Mouse (Mus musculus) kidney, postnatal 0 days (tissue): ENCODE data around the gene Rdh7. TPM values are rescaled to one million over a fixed set of nuclear protein-coding genes. Genes with fewer than 3 reads are reported as not detected.

Experiments used
- ATAC-seq: fragments of 200-750 bp; cut with Nextera tagmentation; replicated peaks from 2 replicates; pipeline ENCODE4 v1.8.0; 2017; ENCODE audit warnings: low read depth, moderate number of reproducible peaks, moderate TSS enrichment, moderate library complexity; ENCODE audit not compliant: low FRiP score
- DNase-seq: peaks from one replicate; pipeline ENCODE4 v3.0.0-alpha.2; 2016; ENCODE audit warnings: low spot score
- H3K27ac ChIP-seq: fragments of 300-500 bp; sonication (generic); 2 replicates; pipeline ENCODE4 v1.5.1; 2014; ENCODE audit warnings: mild to moderate bottlenecking
- H3K27me3 ChIP-seq: fragments of 300-500 bp; sonication (generic); 2 replicates; pipeline ENCODE4 v1.6.1; 2014; ENCODE audit warnings: low read length, mixed read lengths; ENCODE audit not compliant: insufficient read depth
- H3K36me3 ChIP-seq: fragments of 300-500 bp; sonication (generic); 2 replicates; pipeline ENCODE4 v1.6.1; 2014; ENCODE audit warnings: low read length, mixed read lengths; ENCODE audit not compliant: insufficient read depth
- H3K4me1 ChIP-seq: fragments of 300-500 bp; sonication (generic); replicated peaks from 2 replicates; pipeline ENCODE4 v1.6.1; 2014; ENCODE audit warnings: antibody characterized with exemption, low read length, mixed read lengths; ENCODE audit not compliant: insufficient read depth
- H3K4me2 ChIP-seq: fragments of 300-500 bp; sonication (generic); 2 replicates; pipeline ENCODE4 v1.6.1; 2014; ENCODE audit warnings: mild to moderate bottlenecking, low read length, moderate library complexity, mixed read lengths
- H3K4me3 ChIP-seq: fragments of 300-500 bp; sonication (generic); replicated peaks from 2 replicates; pipeline ENCODE4 v1.5.1; 2014; ENCODE audit warnings: low read depth, low read length
- H3K9ac ChIP-seq: fragments of 300-500 bp; sonication (generic); 2 replicates; pipeline ENCODE4 v1.6.1; 2014; ENCODE audit warnings: low read depth, low read length
- H3K9me3 ChIP-seq: fragments of 300-500 bp; sonication (generic); replicated peaks from 2 replicates; pipeline ENCODE4 v1.6.1; 2016; ENCODE audit warnings: low read length, inconsistent platforms, mixed read lengths
- CTCF ChIP-seq: IDR thresholded peaks from 2 replicates; pipeline ENCODE4 v1.5.1; 2016; ENCODE audit warnings: antibody characterized with exemption, low read depth, mild to moderate bottlenecking, moderate library complexity
- WGBS: fragments of 180-500 bp; shearing (Covaris S2); extraction: QIAGEN DNeasy Blood & Tissue Kit; methylation state at CpG from one replicate; pipeline ENCODE4 v1.1.7; 2014; 5-methylcytosine and 5-hydroxymethylcytosine counted together
- polyA plus RNA-seq: library from polyadenylated mRNA; unstranded; fragments of >200 nt; fragmentation: Nextera tagmentation; extraction: Ambion mirVana; gene quantifications from 2 replicates; pipeline ENCODE4 v1.2.1, GENCODE M21; 2015

Gene Rdh7
- polyA plus RNA-seq, 1 experiment from 2014 or later: 0.21 TPM

DNA sequence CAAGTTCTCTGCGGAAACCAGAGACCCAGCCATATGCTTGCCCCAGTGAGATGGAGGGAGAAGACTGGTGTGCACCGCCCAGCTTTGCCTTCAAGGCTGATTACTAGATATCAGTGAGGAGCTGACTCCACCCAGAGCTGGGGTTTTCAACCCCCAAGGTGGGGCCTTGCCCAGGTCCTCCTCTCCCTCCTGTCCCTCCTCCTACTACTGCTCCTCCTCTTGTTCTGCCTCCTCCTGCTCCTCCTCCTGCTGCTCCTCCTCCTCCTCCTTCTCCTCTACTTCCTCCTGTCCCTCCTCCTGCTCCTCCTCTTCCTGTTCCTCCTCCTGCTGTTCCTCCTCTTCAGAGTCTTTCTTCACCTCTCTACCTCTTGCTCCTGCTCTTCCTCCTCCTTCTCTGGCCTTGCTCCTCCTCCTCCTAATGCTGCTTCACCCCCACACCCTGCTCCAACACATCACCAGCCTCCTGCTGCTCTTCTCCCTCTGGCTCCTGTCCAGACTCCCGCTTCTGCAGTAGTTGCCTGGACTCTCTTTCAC lies 9.4 kb downstream of the Rdh7 start:
- no peak for TF ChIP-seq CTCF
- 75% methylated on average over 3 of the region's 3 CpGs for WGBS
- peak; percentile 19 for DNase-seq
- H3K36me3 ChIP-seq: no peaks in the 10 kb centered on the region
- H3K27me3 ChIP-seq: no peaks in the 10 kb centered on the region
- no peak overlapping the region for H3K9ac ChIP-seq
- no peak overlapping the region for H3K27ac ChIP-seq
- no peak overlapping the region for H3K4me2 ChIP-seq
- no peak for ATAC-seq
- H3K9me3 ChIP-seq: no peaks in the 10 kb centered on the region
- peaks cover 9% of the 10 kb centered on the region; the same call in 1 of the 2 replicates for H3K4me1 ChIP-seq
- H3K4me3 ChIP-seq: no peak overlapping the region

DNA sequence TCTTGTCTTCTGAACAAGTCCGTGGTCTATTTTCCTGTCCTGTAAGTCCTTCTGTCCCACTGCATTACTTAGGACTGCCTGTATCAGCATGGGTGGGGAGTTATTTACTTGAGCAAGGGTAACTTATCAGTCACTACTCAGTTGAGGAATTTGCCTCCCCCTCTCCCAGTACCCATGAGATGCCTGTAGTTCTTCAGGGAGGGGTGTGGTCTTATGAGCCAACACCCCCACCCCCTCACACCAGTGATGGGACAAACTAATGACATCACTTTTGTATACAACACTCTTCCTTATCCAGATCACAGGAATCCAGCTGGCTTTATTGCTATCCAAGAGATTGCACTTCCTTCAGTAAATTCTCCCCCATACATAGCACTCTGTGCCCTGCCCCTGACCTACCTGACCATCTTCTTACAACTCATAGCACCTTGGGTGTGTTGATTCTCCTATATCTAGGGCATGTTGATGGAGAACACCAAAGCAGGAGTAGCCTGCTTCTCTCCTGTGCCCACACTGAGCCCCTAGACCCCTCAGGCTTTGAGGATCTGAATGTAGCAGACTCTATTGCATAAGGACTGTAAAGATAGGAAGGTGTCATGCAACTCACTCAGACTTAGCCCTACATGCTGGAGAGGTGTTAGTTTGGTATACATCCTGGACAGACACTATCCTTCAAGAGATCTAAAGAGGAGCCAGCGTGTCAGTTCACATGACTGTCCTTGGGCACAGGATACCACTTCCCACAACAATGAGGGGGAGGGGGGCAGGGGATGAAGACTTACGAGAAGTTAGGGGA lies 10.2 kb downstream of the Rdh7 start:
- Histone ChIP-seq H3K27ac (peak overlapping the region; percentile 62; the same call in 1 of the 2 replicates), H3K36me3 (no peaks in the 10 kb centered on the region), H3K4me2 (no peak overlapping the region), H3K27me3 (no peaks in the 10 kb centered on the region), H3K4me1 (peaks cover 9% of the 10 kb centered on the region; the same call in 1 of the 2 replicates), H3K9me3 (no peaks in the 10 kb centered on the region), H3K4me3 (no peak overlapping the region), H3K9ac (no peak overlapping the region)
- 79% methylated on average over 3 of the region's 3 CpGs for WGBS
- peak; percentile 44; the same call in 1 of the 2 replicates for ATAC-seq
- TF ChIP-seq CTCF: no peak
- no peak for DNase-seq

DNA sequence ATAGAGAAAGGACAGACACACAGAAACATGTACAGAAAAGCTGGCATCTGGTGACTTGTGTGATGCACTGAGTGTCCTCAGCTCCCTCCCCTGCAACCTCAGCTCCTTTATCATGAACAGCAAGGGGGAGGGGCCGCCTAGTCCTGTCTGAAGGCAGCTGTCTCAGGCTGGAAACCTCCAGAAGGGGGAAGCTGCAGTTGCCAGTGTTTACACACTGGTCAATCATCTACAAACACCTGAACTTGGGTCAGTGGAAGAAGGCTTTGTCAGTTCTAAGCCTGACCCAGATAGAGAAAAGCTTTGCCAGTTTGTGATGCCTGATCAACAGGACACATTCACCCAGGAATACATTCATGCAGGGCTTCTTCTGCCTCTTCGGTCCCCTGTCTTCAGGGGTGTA lies 10.9 kb downstream of the Rdh7 start:
- H3K36me3 ChIP-seq: no peaks in the 10 kb centered on the region
- peaks cover 9% of the 10 kb centered on the region; the same call in 1 of the 2 replicates for H3K4me1 ChIP-seq
- TF ChIP-seq CTCF: no peak
- peak overlapping the region; percentile 62; the same call in 1 of the 2 replicates for H3K27ac ChIP-seq
- no peaks in the 10 kb centered on the region for H3K9me3 ChIP-seq
- no peak overlapping the region for H3K4me2 ChIP-seq
- no peaks in the 10 kb centered on the region for H3K27me3 ChIP-seq
- no peak overlapping the region for H3K4me3 ChIP-seq
- WGBS: 48% methylated on average over 2 of the region's 2 CpGs
- peak; percentile 87 for ATAC-seq
- peak; percentile 37 for DNase-seq
- H3K9ac ChIP-seq: no peak overlapping the region

DNA sequence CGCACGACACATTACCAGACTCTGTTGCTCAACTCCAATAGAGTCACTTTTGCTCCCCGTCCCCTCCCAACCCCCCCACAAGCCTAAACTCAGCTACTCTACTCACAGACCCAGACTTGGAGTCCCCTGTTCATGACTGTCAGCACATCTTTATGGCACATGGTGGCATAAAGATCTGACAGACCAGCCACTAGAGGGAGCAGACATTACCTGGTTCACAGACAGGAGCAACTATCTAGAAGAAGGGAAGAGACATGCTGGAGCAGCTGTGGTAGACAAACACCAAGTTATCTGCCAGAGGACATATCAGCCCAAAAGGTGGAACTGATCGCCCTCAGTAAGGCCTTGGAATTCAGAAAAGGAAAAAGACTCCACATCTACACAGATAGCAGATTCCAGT lies 16.1 kb downstream of the Rdh7 start:
- ATAC-seq (no peak), DNase-seq (peak; percentile 35)
- Histone ChIP-seq H3K4me1 (no peaks in the 10 kb centered on the region; the same call in 1 of the 2 replicates), H3K36me3 (no peaks in the 10 kb centered on the region), H3K4me3 (no peak overlapping the region), H3K27me3 (no peaks in the 10 kb centered on the region), H3K27ac (no peak overlapping the region), H3K9ac (no peak overlapping the region), H3K4me2 (no peak overlapping the region), H3K9me3 (no peaks in the 10 kb centered on the region)
- peak; percentile 62 for TF ChIP-seq CTCF
- WGBS: 74% methylated on average over 4 of the region's 4 CpGs

DNA sequence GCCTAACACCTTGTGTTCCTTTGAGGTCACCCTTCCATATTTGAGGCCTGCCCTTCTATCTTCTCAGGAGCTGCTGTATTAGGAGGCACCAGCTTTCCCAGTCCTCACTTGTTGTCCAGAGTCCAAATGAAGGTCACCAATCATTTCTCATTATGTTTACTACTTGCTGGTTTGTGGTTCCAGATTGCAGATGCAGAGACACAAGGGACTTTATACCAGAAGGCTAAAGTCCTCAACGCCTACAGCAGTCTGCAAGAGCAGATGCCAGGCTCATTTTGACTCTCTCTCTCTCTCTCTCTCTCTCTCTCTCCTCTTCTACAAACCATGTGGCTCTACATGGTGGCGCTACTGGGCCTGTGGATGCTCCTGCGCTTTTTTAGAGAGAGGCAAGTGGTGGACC lies 22.4 kb downstream of the Rdh7 start, which contains the start of gene Rdh16f2:
Gene Rdh16f2 (plus strand): TSS at position 243 of the 400 bp plus-strand sequence.
- TF ChIP-seq CTCF: no peak
- no peaks in the 10 kb centered on the region for H3K4me1 ChIP-seq
- no peaks in the 10 kb centered on the region for H3K27me3 ChIP-seq
- ATAC-seq (no peak), DNase-seq (no peak)
- no peaks in the 10 kb centered on the region for H3K36me3 ChIP-seq
- H3K27ac ChIP-seq: no peak within 1 kb of the TSS
- no peak within 1 kb of the TSS for H3K4me2 ChIP-seq
- no peak within 1 kb of the TSS for H3K9ac ChIP-seq
- H3K9me3 ChIP-seq: no peaks in the 10 kb centered on the region
- 89% methylated on average over 3 of the region's 3 CpGs for WGBS
- no peak within 1 kb of the TSS for H3K4me3 ChIP-seq

DNA sequence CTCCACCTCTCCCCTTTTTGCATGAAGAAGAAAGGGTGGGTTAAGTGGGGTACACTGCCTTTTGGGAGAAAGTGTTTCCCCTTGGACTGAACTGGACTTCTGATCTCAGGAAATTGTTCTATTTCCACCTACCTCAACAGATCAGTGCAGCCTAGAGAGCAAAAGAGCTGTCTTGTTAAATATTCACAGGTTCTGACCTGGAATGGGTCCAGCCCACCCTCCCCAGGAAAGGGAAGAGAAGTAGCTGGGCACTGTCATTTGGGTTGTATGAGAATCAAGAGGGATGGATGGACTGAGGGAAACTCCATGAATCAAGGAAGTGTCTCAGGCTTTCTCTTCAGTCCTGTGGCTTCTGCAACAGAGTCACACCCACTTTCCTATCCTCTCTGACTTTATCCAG lies 23.7 kb downstream of the Rdh7 start:
- H3K4me3 ChIP-seq: no peak overlapping the region
- no peaks in the 10 kb centered on the region for H3K9me3 ChIP-seq
- H3K27me3 ChIP-seq: no peaks in the 10 kb centered on the region
- H3K9ac ChIP-seq: no peak overlapping the region
- no peak overlapping the region for H3K27ac ChIP-seq
- no peak for TF ChIP-seq CTCF
- H3K36me3 ChIP-seq: no peaks in the 10 kb centered on the region
- DNase-seq (no peak), ATAC-seq (no peak)
- H3K4me1 ChIP-seq: no peaks in the 10 kb centered on the region
- no peak overlapping the region for H3K4me2 ChIP-seq
